Mouse (Mus musculus) hindbrain, embryonic 12.5 days (tissue): ENCODE results near the gene Rab3gap2. TPM values are rescaled to one million over a fixed set of nuclear protein-coding genes. Genes with fewer than 3 reads are reported as not detected.

Source experiments
- ATAC-seq: fragments of 200-750 bp; cut with Nextera tagmentation; 2 replicates; pipeline ENCODE4 v1.8.0; 2017; ENCODE audit warnings: moderate TSS enrichment; ENCODE audit not compliant: low FRiP score
- H3K27ac ChIP-seq: fragments of 300-500 bp; sonication (generic); 2 replicates; pipeline ENCODE4 v1.5.1; 2016; ENCODE audit warnings: mild to moderate bottlenecking
- H3K27me3 ChIP-seq: fragments of 300-500 bp; sonication (generic); 2 replicates; pipeline ENCODE4 v1.6.1; 2016; ENCODE audit warnings: mild to moderate bottlenecking
- H3K36me3 ChIP-seq: fragments of 300-500 bp; sonication (generic); 2 replicates; pipeline ENCODE4 v1.6.1; 2016; ENCODE audit warnings: mild to moderate bottlenecking
- H3K4me1 ChIP-seq: fragments of 300-500 bp; sonication (generic); 2 replicates; pipeline ENCODE4 v1.6.1; 2016
- H3K4me2 ChIP-seq: fragments of 300-500 bp; sonication (generic); replicated peaks from 2 replicates; pipeline ENCODE4 v1.6.1; 2016; ENCODE audit warnings: mild to moderate bottlenecking
- H3K4me3 ChIP-seq: fragments of 300-500 bp; sonication (generic); 2 replicates; pipeline ENCODE4 v1.5.1; 2016; ENCODE audit warnings: mild to moderate bottlenecking
- H3K9ac ChIP-seq: fragments of 300-500 bp; sonication (generic); 2 replicates; pipeline ENCODE4 v1.6.1; 2016; ENCODE audit warnings: mild to moderate bottlenecking, moderate library complexity
- H3K9me3 ChIP-seq: fragments of 300-500 bp; sonication (generic); replicated peaks from 2 replicates; pipeline ENCODE4 v1.6.1; 2016; ENCODE audit warnings: mild to moderate bottlenecking
- WGBS: fragments of 180-500 bp; shearing (Covaris S2); methylation state at CpG from one replicate; pipeline ENCODE4 v1.1.7; 2016; 5-methylcytosine and 5-hydroxymethylcytosine counted together
- polyA plus RNA-seq: library from polyadenylated mRNA; unstranded; fragments of >200 nt; fragmentation: Nextera tagmentation; extraction: Ambion mirVana; gene quantifications from 2 replicates; pipeline ENCODE4 v1.2.1, GENCODE M21; 2016

Gene Rab3gap2
- polyA plus RNA-seq, 1 experiment from 2014 or later = 27.4 TPM

DNA sequence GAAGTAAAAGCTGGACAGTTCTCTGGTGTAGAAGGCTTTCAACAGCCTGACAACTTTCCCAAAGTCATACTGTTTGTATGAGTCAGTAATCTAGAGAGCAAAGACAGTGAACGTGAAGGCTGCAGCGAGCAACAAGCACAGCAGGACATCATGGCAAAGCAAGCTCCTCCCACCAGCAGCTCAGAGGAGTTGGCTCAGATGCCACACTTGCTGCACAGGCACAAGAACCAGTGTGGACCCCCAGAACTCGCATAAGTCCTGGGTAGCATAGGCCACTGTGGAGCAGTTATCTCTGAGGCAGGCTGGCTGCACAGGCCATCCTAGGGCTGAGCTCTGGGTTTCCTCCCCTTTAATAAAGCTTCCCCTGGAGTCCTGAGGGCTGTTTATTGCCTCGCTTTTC lies 87.4 kb downstream of the Rab3gap2 start:
- Histone ChIP-seq H3K9me3 (no peaks in the 10 kb centered on the region), H3K27ac (no peak overlapping the region), H3K27me3 (no peaks in the 10 kb centered on the region), H3K36me3 (peaks cover 72% of the 10 kb centered on the region), H3K9ac (no peak overlapping the region), H3K4me1 (no peaks in the 10 kb centered on the region), H3K4me2 (no peak overlapping the region), H3K4me3 (no peak overlapping the region)
- 75% methylated on average over 4 of the region's 4 CpGs for WGBS
- no peak for ATAC-seq

DNA sequence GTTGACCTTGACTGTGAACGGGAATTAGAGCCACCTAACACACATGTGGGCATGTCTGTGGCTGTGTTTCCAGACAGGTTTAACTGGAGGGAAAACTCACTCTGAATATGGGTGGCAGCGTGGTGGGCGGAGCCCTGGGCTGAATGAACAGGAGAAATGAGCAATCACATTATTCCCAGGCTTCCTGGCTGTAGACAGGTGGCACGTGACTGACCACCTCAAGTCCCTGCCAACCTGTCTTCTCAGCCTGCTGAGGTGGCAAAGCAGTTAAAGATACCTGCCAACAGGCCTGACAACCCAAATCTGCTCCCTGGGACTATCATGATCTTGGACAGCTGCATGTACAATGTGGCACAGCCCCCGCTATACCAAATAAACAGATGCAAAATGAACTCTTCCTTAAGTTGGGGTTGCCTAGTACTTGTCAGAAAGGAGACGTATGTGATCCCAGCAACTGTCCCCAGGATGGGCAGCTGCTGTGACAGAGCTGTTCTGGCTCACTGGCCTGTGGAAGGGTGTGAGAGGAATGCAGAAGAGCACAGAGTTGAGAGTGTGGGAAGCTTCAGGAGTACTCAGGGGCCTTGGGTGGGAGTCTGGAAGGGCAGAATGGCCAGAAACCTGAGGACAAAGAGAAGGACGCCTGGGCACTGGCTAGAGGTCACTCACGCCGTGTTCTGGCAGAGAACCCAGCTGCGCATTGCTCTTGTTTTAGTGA lies 88.9 kb downstream of the Rab3gap2 start:
- Histone ChIP-seq H3K27ac (no peak overlapping the region), H3K4me2 (no peak overlapping the region), H3K36me3 (peaks cover 73% of the 10 kb centered on the region), H3K9me3 (no peaks in the 10 kb centered on the region), H3K27me3 (no peaks in the 10 kb centered on the region), H3K4me3 (no peak overlapping the region), H3K4me1 (no peaks in the 10 kb centered on the region), H3K9ac (no peak overlapping the region)
- 94% methylated on average over 10 of the region's 10 CpGs for WGBS
- no peak for ATAC-seq

DNA sequence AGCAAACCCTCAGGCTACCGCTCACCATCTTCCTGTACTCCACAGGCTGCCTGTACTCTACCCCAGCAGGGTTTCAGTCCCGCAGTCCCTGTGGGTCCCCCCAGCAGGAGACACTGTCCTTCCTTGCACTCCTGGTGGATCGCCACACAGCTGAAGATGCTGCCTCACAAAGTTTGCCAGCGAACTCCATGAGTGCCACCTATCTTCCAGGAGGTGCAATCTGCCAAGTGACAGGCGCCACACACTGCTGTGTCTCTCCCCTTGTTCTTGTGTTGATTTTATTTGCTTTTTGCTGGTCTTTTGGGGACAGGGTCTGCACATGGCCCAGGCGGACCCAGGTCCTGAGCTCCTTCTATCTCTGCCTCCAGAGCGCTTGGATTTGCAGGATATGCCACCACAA lies 92.9 kb downstream of the Rab3gap2 start:
- WGBS = 90% methylated on average over 7 of the region's 7 CpGs
- H3K36me3 ChIP-seq = peaks cover 58% of the 10 kb centered on the region
- no peak overlapping the region for H3K4me2 ChIP-seq
- no peak overlapping the region for H3K4me3 ChIP-seq
- no peaks in the 10 kb centered on the region for H3K9me3 ChIP-seq
- H3K9ac ChIP-seq = no peak overlapping the region
- no peaks in the 10 kb centered on the region for H3K27me3 ChIP-seq
- no peak for ATAC-seq
- H3K27ac ChIP-seq = no peak overlapping the region
- no peaks in the 10 kb centered on the region for H3K4me1 ChIP-seq

DNA sequence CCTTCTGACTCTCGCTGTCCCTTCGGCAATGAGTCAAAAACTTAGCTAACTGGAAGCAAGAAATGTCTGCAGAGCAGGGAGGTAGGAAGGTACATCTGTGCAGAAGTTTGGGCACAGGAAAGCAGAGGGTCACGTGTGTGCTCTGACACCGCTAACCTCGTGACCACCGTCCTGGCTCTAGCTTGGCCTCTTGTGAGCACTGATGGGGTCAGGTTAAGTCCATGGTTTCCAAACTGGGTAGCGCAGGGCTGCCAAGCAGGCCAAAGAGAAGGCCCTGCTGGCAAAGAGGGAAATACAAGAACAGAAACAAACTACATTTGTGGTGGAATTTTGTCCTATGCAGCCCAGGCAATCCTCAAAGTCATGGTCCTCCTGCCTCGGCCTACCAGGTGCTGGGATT lies 94.6 kb downstream of the Rab3gap2 start:
- Histone ChIP-seq H3K9ac (no peak overlapping the region), H3K27me3 (no peaks in the 10 kb centered on the region), H3K36me3 (peaks cover 53% of the 10 kb centered on the region), H3K4me1 (no peaks in the 10 kb centered on the region), H3K4me2 (no peak overlapping the region), H3K9me3 (no peaks in the 10 kb centered on the region), H3K27ac (no peak overlapping the region), H3K4me3 (no peak overlapping the region)
- 94% methylated on average over 8 of the region's 8 CpGs for WGBS
- no peak for ATAC-seq

DNA sequence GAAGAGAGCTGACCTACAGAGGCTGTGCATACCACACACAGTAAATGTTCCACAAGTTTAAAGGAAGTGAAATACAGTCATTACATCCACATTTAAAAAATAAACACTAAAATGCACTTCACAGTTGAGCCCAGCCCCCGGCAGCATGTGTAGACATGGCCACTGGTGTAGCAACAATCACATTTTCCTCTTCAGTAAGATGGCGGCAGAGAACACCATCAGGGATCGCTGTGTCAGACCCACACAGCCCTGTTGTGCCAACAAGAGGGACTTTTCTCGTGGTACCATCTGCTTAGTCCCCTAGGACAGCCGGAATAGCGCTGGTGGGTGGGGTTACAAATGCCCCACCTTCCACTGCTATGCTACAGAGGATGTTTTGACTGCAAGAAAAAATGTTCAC lies 98.9 kb downstream of the Rab3gap2 start:
- H3K9me3 ChIP-seq = no peaks in the 10 kb centered on the region
- no peaks in the 10 kb centered on the region for H3K27me3 ChIP-seq
- H3K36me3 ChIP-seq = peaks cover 27% of the 10 kb centered on the region
- H3K4me3 ChIP-seq = no peak overlapping the region
- ATAC-seq = no peak
- 97% methylated on average over 6 of the region's 6 CpGs for WGBS
- no peaks in the 10 kb centered on the region for H3K4me1 ChIP-seq
- no peak overlapping the region for H3K4me2 ChIP-seq
- no peak overlapping the region for H3K9ac ChIP-seq
- H3K27ac ChIP-seq = no peak overlapping the region

DNA sequence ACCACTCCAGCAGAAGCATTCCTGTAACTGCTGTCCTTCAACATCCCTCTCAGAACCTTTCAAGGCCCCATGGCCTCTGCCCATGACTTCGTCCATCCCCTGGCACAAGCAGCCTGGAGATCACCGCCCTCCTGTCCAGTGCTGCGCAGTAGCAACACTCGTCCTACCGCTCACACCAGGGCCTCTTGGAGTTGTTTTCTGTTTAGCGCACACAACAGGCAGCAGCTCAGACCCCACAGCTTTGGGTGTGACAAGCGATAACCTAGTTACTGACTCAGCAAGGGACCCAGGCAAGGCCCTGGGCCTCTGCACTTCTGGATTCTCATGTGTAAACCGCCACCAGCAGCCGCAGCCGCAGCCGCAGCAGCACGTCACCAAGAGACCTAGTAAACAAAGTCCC lies 102.9 kb downstream of the Rab3gap2 start:
- H3K9me3 ChIP-seq = no peaks in the 10 kb centered on the region
- H3K4me2 ChIP-seq = no peak overlapping the region
- no peak for ATAC-seq
- H3K9ac ChIP-seq = no peak overlapping the region
- H3K27ac ChIP-seq = no peak overlapping the region
- WGBS = 98% methylated on average over 12 of the region's 12 CpGs
- no peak overlapping the region for H3K4me3 ChIP-seq
- peaks cover 27% of the 10 kb centered on the region for H3K36me3 ChIP-seq
- no peaks in the 10 kb centered on the region for H3K27me3 ChIP-seq
- H3K4me1 ChIP-seq = no peaks in the 10 kb centered on the region

DNA sequence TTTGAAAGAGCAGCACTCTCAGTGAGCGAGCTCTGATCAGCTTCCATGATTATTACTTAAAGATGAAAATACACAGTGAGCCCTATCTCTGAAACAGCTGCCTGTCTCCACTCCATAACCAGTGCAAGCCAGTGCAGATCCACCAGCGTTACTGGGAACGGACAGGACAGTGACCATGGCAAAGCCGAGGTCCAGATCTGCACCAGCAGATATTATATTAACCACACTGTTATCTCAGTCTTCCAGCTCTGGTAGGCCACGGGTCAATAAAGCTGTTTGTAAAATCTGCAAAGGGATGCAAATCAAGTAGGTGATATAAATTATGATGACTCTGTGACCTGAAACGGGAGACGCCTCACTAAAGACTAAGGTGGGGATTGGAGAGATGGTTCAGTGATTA lies 103.7 kb downstream of the Rab3gap2 start:
- H3K4me2 ChIP-seq = no peak overlapping the region
- no peak overlapping the region for H3K27ac ChIP-seq
- 94% methylated on average over 7 of the region's 7 CpGs for WGBS
- H3K9ac ChIP-seq = no peak overlapping the region
- ATAC-seq = no peak
- H3K4me1 ChIP-seq = no peaks in the 10 kb centered on the region
- H3K9me3 ChIP-seq = no peaks in the 10 kb centered on the region
- H3K27me3 ChIP-seq = no peaks in the 10 kb centered on the region
- H3K36me3 ChIP-seq = peaks cover 31% of the 10 kb centered on the region
- no peak overlapping the region for H3K4me3 ChIP-seq

DNA sequence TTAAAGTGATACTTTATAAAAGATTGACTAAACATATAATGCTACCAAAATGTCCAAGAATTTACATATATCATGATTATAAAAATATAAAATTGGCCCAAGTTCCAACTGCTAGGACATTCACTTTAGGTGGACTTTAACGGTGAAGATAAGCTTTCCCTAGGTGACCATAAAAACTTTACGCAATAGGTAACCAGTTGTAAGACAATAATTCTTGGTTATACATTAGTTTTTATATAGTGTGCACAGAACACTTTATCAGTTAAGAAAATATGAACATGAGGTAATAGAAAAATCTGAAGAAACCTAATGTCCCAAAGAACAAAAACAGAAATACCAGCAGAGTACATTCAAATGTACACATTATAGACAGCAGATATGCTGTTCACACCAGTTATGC lies 104.4 kb downstream of the Rab3gap2 start:
- Histone ChIP-seq H3K9ac (no peak overlapping the region), H3K27me3 (no peaks in the 10 kb centered on the region), H3K9me3 (no peaks in the 10 kb centered on the region), H3K4me2 (no peak overlapping the region), H3K36me3 (peaks cover 31% of the 10 kb centered on the region), H3K4me3 (no peak overlapping the region), H3K4me1 (no peaks in the 10 kb centered on the region), H3K27ac (no peak overlapping the region)
- ATAC-seq = no peak
- 99% methylated on average over 2 of the region's 2 CpGs for WGBS

DNA sequence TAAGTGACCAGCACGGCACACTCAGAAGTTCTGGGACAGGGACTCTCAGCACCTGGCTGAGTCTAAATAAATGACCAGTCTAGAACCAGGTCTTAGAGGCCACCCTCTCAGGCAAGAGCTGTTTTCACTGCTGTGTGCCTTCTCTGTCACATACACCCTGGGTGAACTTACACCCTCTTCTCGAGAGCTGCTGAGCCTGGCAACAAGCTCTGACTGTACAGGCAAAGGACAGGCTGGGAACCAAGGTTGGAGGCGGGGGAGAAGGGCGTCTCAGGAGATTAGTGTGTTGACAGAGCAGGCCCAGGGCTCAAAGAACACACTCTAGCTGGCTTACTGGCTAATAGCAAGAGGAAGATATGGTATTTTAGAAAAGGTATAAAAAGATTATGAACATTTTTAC lies 105.0 kb downstream of the Rab3gap2 start:
- no peaks in the 10 kb centered on the region for H3K27me3 ChIP-seq
- peaks cover 34% of the 10 kb centered on the region for H3K36me3 ChIP-seq
- ATAC-seq = no peak
- no peak overlapping the region for H3K4me2 ChIP-seq
- no peak overlapping the region for H3K27ac ChIP-seq
- H3K4me1 ChIP-seq = no peaks in the 10 kb centered on the region
- WGBS = 76% methylated on average over 4 of the region's 4 CpGs
- no peak overlapping the region for H3K4me3 ChIP-seq
- H3K9me3 ChIP-seq = no peaks in the 10 kb centered on the region
- no peak overlapping the region for H3K9ac ChIP-seq

DNA sequence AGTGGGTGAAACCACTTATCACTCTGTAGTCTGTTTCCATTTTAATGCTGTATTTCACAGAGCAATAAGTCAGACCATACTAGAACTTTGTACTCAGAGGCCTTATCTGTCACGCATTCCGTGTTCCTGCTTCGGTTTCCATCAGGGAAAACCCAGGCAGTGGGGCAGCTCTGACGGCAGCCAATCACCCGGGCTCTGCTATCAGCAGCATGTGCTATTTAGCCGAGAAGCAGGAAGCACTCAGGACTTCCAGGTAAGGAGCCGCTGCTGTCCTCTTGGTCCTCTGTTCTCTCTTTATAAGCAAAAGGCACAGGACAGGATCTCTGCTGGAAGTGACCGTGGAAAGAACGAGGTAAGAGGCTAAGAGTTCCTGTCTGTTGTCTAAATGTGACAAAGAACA lies 108.0 kb downstream of the Rab3gap2 start:
- H3K9ac ChIP-seq = no peak overlapping the region
- 94% methylated on average over 9 of the region's 9 CpGs for WGBS
- peaks cover 37% of the 10 kb centered on the region for H3K36me3 ChIP-seq
- no peak overlapping the region for H3K4me3 ChIP-seq
- no peaks in the 10 kb centered on the region for H3K4me1 ChIP-seq
- no peak for ATAC-seq
- H3K9me3 ChIP-seq = no peaks in the 10 kb centered on the region
- H3K27me3 ChIP-seq = no peaks in the 10 kb centered on the region
- H3K27ac ChIP-seq = no peak overlapping the region
- no peak overlapping the region for H3K4me2 ChIP-seq

DNA sequence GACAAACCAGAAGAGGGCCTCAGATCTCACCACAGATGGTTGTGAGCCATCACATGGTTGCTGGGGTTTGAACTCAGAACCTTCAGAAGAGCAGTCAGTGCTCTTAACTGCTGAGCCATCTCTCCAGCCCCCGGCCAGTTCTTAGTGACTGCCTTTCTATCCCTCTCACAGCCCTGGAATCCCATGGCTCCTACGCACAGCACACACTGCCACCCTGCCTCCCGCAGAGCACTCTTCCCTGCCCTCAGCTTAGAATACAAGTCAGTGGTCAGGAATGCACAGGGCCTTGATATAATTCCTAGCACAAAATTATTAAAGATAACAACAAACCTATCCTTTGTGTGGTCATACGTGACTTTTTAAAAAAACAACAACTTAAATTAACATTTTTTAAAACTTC lies 110.6 kb downstream of the Rab3gap2 start:
- Histone ChIP-seq H3K4me3 (no peak overlapping the region), H3K27ac (no peak overlapping the region), H3K36me3 (peaks cover 44% of the 10 kb centered on the region), H3K4me2 (no peak overlapping the region), H3K4me1 (no peaks in the 10 kb centered on the region), H3K27me3 (no peaks in the 10 kb centered on the region), H3K9me3 (no peaks in the 10 kb centered on the region), H3K9ac (no peak overlapping the region)
- 87% methylated on average over 4 of the region's 4 CpGs for WGBS
- ATAC-seq = no peak

DNA sequence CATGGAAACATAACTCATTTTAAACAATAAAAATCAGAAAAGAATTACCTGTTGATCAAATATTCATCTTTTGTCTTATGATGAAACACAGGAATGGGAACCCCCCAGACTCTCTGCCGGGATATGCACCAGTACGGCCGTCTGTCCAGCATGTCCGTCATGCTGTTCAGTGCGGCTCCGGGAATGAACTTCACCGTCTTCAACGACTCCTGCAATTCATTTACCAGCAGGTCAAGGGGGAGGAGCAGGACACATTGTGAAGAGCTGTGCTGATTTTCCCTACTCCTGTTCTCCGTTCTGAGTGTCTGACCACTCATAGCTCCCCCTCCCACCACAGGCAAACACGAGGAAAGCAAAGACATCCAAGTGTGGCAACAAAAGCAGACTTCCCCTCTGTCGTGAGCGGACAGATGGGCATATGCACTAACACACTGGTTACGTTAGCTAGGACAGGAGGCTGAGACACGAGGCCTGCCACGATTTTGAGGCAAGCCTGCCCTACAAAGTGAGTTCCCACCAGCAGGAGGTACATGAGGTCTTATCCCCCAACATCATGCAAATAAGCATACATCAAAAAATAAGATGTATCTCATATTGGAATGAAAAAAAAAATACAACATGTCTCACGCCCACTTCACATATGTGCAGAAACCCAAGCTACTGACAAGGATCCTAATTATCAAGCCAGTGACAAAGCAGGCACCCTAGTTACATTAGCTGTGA lies 112.1 kb downstream of the Rab3gap2 start:
- Histone ChIP-seq H3K27ac (no peak overlapping the region), H3K9me3 (no peaks in the 10 kb centered on the region), H3K36me3 (peaks cover 57% of the 10 kb centered on the region), H3K4me1 (no peaks in the 10 kb centered on the region), H3K4me3 (no peak overlapping the region), H3K4me2 (no peak overlapping the region), H3K27me3 (no peaks in the 10 kb centered on the region), H3K9ac (no peak overlapping the region)
- no peak for ATAC-seq
- 87% methylated on average over 16 of the region's 16 CpGs for WGBS
